ENCODE assay signal across 10 mouse cellular contexts in the genomic region with DNA sequence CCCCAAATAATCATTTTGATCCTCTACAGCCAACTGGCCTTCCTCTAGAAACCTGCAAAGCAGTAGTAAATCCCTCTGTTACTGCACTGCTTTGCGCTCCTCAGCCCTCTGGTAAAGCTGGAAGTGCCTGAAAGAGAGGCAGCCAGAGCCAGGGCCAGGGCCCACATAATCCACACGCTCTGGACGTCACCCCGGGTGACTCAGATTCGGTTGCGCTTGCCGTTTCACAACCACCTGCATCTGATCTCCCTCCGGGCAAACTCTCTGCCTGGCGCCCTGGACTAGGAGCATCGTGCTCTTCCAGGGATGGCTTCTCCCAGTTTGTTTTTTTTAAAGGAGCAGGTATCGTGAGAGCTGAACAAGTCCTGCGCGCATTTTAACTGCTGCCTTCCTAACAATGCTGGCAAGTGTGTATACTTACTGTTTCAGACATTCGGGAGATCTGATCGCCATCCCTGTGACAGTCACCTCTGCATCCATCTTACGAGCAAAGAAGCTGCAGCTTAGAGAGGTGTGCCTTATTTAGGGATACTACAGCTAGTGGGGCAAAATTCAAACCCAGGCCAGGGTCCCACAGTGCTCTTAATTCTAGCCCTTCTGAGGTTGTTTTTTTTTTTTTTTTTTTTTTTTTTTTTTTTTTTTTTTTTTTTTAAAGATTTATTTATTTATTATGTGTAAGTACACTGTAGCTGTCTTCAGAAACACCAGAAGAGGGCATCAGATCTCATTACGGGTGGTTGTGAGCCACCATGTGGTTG.
DNase-seq lines count a peak whose midpoint lies in the region; ATAC-seq and TF ChIP-seq lines count a peak whose summit lies in the region.
"Had no signal": no experiment of that assay in that cellular context is flagged by ENCODE, and none has a peak within 500 bp of the region (broad histone marks: within the 10 kb centered on the region; RNA-seq: fewer than 3 reads in every experiment).

No protein-coding gene starts in this region.

- peak in 1 of 2 experiments; percentile 27 for DNase-seq in layer of hippocampus, adult 2 months (ENCODE audit: low spot score in 2 of 2)
- DNase-seq in layer of hippocampus, postnatal 36 days, result no peak
- peak; percentile 65 for DNase-seq in adipocyte (ENCODE audit: low spot score)
- peak; percentile 79 for DNase-seq in gastrocnemius, postnatal 14 days
- DNase-seq in layer of hippocampus, adult 9-10 months (ENCODE audit: low spot score), result no peak
- DNase-seq: midbrain, embryonic 14.5 days had no signal

- H3K27ac ChIP-seq in layer of hippocampus, adult 2 months, result peak overlapping the region; percentile 53

- peak; percentile 65 for ATAC-seq in megakaryocyte, adult 5-6 weeks (ENCODE audit: poor library complexity, severe bottlenecking)
- ATAC-seq in cerebellum, adult (ENCODE audit: insufficient number of reproducible peaks, low FRiP score, low TSS enrichment), result no peak; the same call in 1 of the 2 replicates
- no peak for ATAC-seq in megakaryocyte-erythroid progenitor cell, adult 5-6 weeks (replicated peaks; ENCODE audit: low FRiP score, low TSS enrichment, poor library complexity, severe bottlenecking)

- intact Hi-C loops in gastrocnemius, postnatal 14 days (cut with DNase I; ENCODE audit: low total_unique reads), result no loop called here

- TF ChIP-seq CTCF in layer of hippocampus, adult 2 months (conservative IDR thresholded peaks at IDR 0.05), result 0 out of 2 replicates have a peak, but pooled peaks have one; percentile 7

- H3K4me3 ChIP-seq in layer of hippocampus, adult 2 months, result no peak overlapping the region
- H3K4me3 ChIP-seq: erythroblast, embryonic 14.5 days had no signal

Comparison
In these comparisons a context has a peak if more than half of its experiments do, and no peak if none do; other contexts are left out.
1. DNase-seq: peak in adipocyte (single experiment) and gastrocnemius, postnatal 14 days (single experiment); none in layer of hippocampus, postnatal 36 days (0 of 2) and layer of hippocampus, adult 9-10 months (single experiment).